Mouse (Mus musculus): ENCODE results near the gene Ilf3. TPM values are rescaled to one million over a fixed set of nuclear protein-coding genes. Genes with fewer than 3 reads are reported as not detected.

The Ilf3 gene
- total RNA-seq, 2 experiments from 2014 or later = 170 to 172 TPM

GRCm38 (mm10) chr9:21397170-21397569 is 29.5 kb downstream of the Ilf3 start:
- intact Hi-C loops (cut with DNase I) = no loop called here
- no peak for DNase-seq

GRCm38 (mm10) chr9:21401042-21401441 is 33.4 kb downstream of the Ilf3 start:
- intact Hi-C loops (cut with DNase I) = no loop called here
- no peak for DNase-seq

- DNase-seq = no peak
- intact Hi-C loops (cut with DNase I) = no loop called here
These were observed 35.1 kb downstream of the Ilf3 start for GRCm38 (mm10) chr9:21402764-21403253.

GRCm38 (mm10) chr9:21403745-21404144 is 36.1 kb downstream of the Ilf3 start:
- intact Hi-C loops (cut with DNase I) = no loop called here
- DNase-seq = no peak

- intact Hi-C loops (cut with DNase I) = no loop called here
- no peak for DNase-seq
These were observed 37.9 kb downstream of the Ilf3 start for GRCm38 (mm10) chr9:21405525-21405924.

- DNase-seq = peak; percentile 58
- intact Hi-C loops (cut with DNase I) = no loop called here
These were observed 40.3 kb downstream of the Ilf3 start for GRCm38 (mm10) chr9:21407951-21408350.

GRCm38 (mm10) chr9:21408624-21409023 is 41.0 kb downstream of the Ilf3 start:
- intact Hi-C loops (cut with DNase I) = no loop called here
- DNase-seq = no peak

- DNase-seq = peak; percentile 88
- intact Hi-C loops (cut with DNase I) = no loop called here
These were observed 42.1 kb downstream of the Ilf3 start for GRCm38 (mm10) chr9:21409592-21410317.

GRCm38 (mm10) chr9:21411669-21412550 is 44.2 kb downstream of the Ilf3 start, which contains the start of gene Qtrt1:
Qtrt1 (plus strand) TSS chr9:21411837.
- DNase-seq = peak; percentile 91
- intact Hi-C loops (cut with DNase I) = no loop called here

GRCm38 (mm10) chr9:21417866-21418265 is 50.2 kb downstream of the Ilf3 start:
- intact Hi-C loops (cut with DNase I) = no loop called here
- DNase-seq = no peak

- intact Hi-C loops (cut with DNase I) = no loop called here
- no peak for DNase-seq
These were observed 52.0 kb downstream of the Ilf3 start for GRCm38 (mm10) chr9:21419646-21420045.

GRCm38 (mm10) chr9:21424631-21425555 is 57.2 kb downstream of the Ilf3 start, which contains the start of gene Dnm2:
Dnm2 (plus strand) TSS chr9:21424908.
- intact Hi-C loops (cut with DNase I) = loop anchor here (5.0 kb wide), 1 partner anchor 47 kb away; no protein-coding TSS in a partner anchor
- peak; percentile 95 for DNase-seq

- DNase-seq = no peak
- intact Hi-C loops (cut with DNase I) = loop anchor here (5.0 kb wide), 1 partner anchor 47 kb away; no protein-coding TSS in a partner anchor
These were observed 57.9 kb downstream of the Ilf3 start for GRCm38 (mm10) chr9:21425556-21425945.

GRCm38 (mm10) chr9:21426013-21426412 is 58.3 kb downstream of the Ilf3 start:
- intact Hi-C loops (cut with DNase I) = loop anchor here (5.0 kb wide), 1 partner anchor 46 kb away; no protein-coding TSS in a partner anchor

GRCm38 (mm10) chr9:21426525-21426924 is 58.9 kb downstream of the Ilf3 start:
- no peak for DNase-seq
- intact Hi-C loops (cut with DNase I) = loop anchor here (5.0 kb wide), 1 partner anchor 46 kb away; no protein-coding TSS in a partner anchor

More at GRCm38 (mm10) chr9:21426013-21426412, 58.3 kb downstream of the Ilf3 start:
- DNase-seq = no peak

- intact Hi-C loops (cut with DNase I) = loop anchor here (5.0 kb wide), 1 partner anchor 45 kb away; no protein-coding TSS in a partner anchor
- peak; percentile 28 for DNase-seq
These were observed 60.1 kb downstream of the Ilf3 start for GRCm38 (mm10) chr9:21427773-21428172.

- DNase-seq = no peak
- intact Hi-C loops (cut with DNase I) = loop anchor here (5.0 kb wide), 1 partner anchor 44 kb away; no protein-coding TSS in a partner anchor
These were observed 60.5 kb downstream of the Ilf3 start for GRCm38 (mm10) chr9:21428178-21428577.

- intact Hi-C loops (cut with DNase I) = no loop called here
- DNase-seq = no peak
These were observed 63.1 kb downstream of the Ilf3 start for GRCm38 (mm10) chr9:21430724-21431123.

- intact Hi-C loops (cut with DNase I) = no loop called here
- no peak for DNase-seq
These were observed 64.4 kb downstream of the Ilf3 start for GRCm38 (mm10) chr9:21432066-21432465.

- DNase-seq = peak; percentile 15
- intact Hi-C loops (cut with DNase I) = no loop called here
These were observed 66.1 kb downstream of the Ilf3 start for GRCm38 (mm10) chr9:21433766-21434165.

Data from left cerebral cortex, postnatal 4 days (tissue).